Mouse (Mus musculus): ENCODE measurements at regions not wholly inside any gene's neighbourhood (a gene's known extent, or its start where the extent isn't known, plus 50 kb on each side); places are given as distances from the start of the nearest gene placed in this dataset.

DNA sequence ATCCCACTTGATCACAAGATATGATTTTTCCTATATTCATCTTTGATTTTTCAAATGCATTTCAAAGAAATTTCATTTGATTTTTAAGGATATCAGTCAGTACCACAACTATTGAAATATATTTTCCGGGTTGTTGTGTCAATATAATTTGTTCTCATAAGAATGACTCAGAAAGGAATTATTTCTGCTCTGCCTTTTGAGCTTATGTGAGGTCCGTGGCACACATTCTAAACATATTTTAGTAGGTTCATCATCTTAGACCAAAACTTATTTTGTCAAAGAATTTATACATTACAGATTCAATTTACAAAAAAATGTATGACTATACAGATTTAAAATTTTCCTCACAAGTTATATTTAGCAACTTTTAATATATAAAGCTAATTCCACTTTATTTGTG lies 119.5 kb upstream of the Ntf3 start:
- Histone ChIP-seq H3K4me3 (no peak overlapping the region), H3K27ac (no peak overlapping the region), H3K9ac (no peak overlapping the region), H3K4me2 (no peak overlapping the region), H3K36me3 (no peaks in the 10 kb centered on the region), H3K9me3 (no peaks in the 10 kb centered on the region), H3K4me1 (no peaks in the 10 kb centered on the region), H3K27me3 (no peaks in the 10 kb centered on the region)
- no peak for ATAC-seq (ENCODE audit: insufficient number of reproducible peaks, insufficient read depth, low FRiP score, low TSS enrichment, low read depth)
- 68% methylated on average over 2 of the region's 2 CpGs for WGBS

DNA sequence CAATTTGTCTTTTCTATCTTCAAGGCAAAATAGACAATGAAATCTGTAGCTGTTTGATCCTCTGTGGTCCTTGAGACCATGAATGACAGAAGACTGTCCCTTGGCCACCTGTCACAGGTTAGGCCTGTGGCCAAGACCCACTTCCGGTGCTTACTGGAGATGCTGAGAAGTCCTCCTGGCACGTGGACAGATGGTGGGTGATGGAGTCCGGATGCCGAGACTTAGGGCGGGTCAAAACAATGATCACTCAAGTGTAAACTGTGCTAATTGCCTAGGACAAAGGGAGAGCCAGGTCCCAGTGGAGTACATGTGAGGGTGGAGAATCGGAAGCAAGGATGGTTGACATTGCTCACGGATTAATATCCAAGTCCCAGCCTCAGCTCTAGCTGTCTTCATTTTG lies 117.7 kb upstream of the Ntf3 start:
- WGBS, result 82% methylated on average over 7 of the region's 7 CpGs
- H3K27ac ChIP-seq, result no peak overlapping the region
- no peaks in the 10 kb centered on the region for H3K27me3 ChIP-seq
- H3K4me1 ChIP-seq, result no peaks in the 10 kb centered on the region
- H3K4me2 ChIP-seq, result no peak overlapping the region
- H3K9ac ChIP-seq, result no peak overlapping the region
- H3K4me3 ChIP-seq, result no peak overlapping the region
- ATAC-seq (ENCODE audit: insufficient number of reproducible peaks, insufficient read depth, low FRiP score, low TSS enrichment, low read depth), result no peak
- H3K9me3 ChIP-seq, result no peaks in the 10 kb centered on the region
- H3K36me3 ChIP-seq, result no peaks in the 10 kb centered on the region

DNA sequence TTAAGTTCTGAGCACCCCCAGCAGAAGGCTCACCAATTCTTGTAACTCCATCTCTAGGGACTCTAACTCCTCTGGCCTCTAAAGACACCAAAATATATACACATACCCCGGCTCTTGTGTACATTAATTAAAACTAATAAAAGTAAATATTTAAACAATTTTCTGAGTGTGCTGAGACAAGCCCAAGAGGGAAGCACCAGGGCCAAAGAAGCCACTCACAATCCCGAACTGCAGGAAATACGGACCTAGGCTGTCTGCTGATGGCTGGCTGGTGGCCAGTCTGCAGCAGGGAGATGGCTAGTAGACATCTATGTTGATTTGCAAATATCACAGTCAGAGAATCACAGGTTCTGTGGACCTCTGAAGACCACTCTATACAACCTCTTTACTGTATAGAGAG lies 113.6 kb upstream of the Ntf3 start:
- no peak overlapping the region for H3K4me2 ChIP-seq
- ATAC-seq (ENCODE audit: insufficient number of reproducible peaks, insufficient read depth, low FRiP score, low TSS enrichment, low read depth), result no peak
- no peak overlapping the region for H3K4me3 ChIP-seq
- no peaks in the 10 kb centered on the region for H3K4me1 ChIP-seq
- no peaks in the 10 kb centered on the region for H3K36me3 ChIP-seq
- H3K27ac ChIP-seq, result no peak overlapping the region
- no peaks in the 10 kb centered on the region for H3K27me3 ChIP-seq
- 84% methylated on average over 3 of the region's 3 CpGs for WGBS
- no peaks in the 10 kb centered on the region for H3K9me3 ChIP-seq
- no peak overlapping the region for H3K9ac ChIP-seq

DNA sequence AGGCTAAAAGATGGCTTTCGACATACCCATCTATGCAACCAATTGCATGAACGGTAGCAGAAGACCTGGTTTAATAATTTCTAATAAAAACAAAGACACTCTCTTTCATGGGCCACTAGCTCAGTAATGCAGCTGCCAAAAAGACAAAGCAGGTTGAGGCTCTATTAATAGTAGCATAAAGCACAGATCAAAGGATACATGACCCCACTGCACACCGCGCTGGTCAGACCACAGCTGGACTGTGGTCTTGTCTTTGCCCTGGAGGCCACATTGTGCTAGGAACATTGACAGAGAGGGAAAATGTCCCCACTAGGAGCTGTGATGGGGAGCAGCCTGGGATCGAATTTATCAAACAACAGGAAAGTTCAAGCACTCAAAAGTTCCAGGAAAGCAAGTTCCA lies 79.3 kb upstream of the Ntf3 start:
- Histone ChIP-seq H3K9me3 (no peaks in the 10 kb centered on the region), H3K4me1 (peaks cover 6% of the 10 kb centered on the region; the same call in 1 of the 2 replicates), H3K4me3 (no peak overlapping the region), H3K27me3 (no peaks in the 10 kb centered on the region), H3K9ac (no peak overlapping the region), H3K4me2 (no peak overlapping the region), H3K27ac (no peak overlapping the region), H3K36me3 (no peaks in the 10 kb centered on the region)
- whole genome bisulfite sequencing, result 78% methylated on average over 5 of the region's 5 CpGs
- no peak for ATAC-seq (ENCODE audit: insufficient number of reproducible peaks, insufficient read depth, low FRiP score, low TSS enrichment, low read depth)

DNA sequence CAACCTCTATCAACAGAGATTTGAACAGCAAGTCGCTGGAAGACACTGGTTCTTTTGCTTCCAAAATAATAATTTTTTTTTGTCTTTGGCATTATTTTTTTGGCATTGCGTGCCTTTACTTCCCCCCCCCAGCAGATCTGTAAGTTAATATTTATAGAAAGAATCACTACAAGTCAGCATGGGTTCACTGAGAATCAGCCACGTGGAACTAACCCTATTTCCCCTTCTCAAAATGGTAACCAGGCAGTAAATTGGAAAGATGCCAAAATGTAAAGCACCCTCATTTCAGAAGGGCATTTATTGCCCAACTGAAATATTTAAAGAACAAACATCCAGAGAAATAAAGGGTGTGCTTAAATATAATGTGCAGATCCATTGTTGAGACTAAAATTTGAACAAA lies 78.7 kb upstream of the Ntf3 start:
- Histone ChIP-seq H3K27ac (no peak overlapping the region), H3K4me1 (peaks cover 6% of the 10 kb centered on the region; the same call in 1 of the 2 replicates), H3K9ac (no peak overlapping the region), H3K27me3 (no peaks in the 10 kb centered on the region), H3K4me3 (no peak overlapping the region), H3K9me3 (no peaks in the 10 kb centered on the region), H3K4me2 (no peak overlapping the region), H3K36me3 (no peaks in the 10 kb centered on the region)
- ATAC-seq (ENCODE audit: insufficient number of reproducible peaks, insufficient read depth, low FRiP score, low TSS enrichment, low read depth), result no peak
- 46% methylated on average over 3 of the region's 3 CpGs for WGBS

DNA sequence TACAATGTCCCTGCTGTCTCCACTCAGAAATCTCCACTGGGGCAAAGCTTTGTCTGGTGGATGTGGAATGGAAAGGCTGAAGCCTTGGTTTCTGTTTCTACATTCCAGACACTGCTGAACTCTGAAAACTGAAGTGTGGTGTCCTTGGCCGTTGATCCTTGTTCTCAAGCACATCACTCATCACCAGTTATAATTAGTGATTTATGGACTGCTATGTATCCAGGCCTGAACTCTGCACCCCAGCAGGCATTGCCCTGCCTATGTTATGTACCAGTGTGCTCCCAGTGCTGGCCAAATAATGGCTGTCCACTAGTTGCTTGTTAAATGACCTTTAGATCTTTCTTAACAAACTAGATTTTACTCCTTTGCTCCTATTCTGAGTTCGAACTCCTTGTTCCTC lies 75.6 kb upstream of the Ntf3 start:
- no peak overlapping the region for H3K4me2 ChIP-seq
- H3K36me3 ChIP-seq, result no peaks in the 10 kb centered on the region
- 76% methylated on average over 2 of the region's 2 CpGs for WGBS

DNA sequence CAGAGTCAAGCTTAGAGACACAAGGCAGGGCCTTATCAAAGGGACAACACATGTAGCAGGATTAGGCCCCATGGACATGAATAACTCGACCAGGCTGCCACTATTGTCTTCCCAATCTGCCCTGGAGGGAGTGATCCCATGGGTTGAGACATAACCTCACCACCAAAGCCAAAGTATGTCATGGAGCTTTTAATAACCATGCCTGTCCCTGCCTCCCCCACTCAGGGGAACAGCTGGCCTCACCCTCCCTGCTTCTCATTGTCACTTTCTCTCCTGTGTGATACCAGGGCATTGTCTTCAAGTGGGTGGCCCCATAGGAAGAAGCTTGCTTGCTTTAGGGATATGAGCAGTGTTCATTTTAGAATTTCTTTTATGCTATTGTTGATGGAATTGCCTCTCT lies 73.5 kb upstream of the Ntf3 start:
- Histone ChIP-seq H3K27ac (no peak overlapping the region), H3K36me3 (no peaks in the 10 kb centered on the region), H3K9me3 (no peaks in the 10 kb centered on the region), H3K27me3 (no peaks in the 10 kb centered on the region), H3K4me2 (no peak overlapping the region), H3K4me1 (peaks cover 4% of the 10 kb centered on the region; the same call in 1 of the 2 replicates), H3K9ac (no peak overlapping the region), H3K4me3 (no peak overlapping the region)
- WGBS, result 38% methylated on average over 1 of the region's 1 CpGs
- no peak for ATAC-seq (ENCODE audit: insufficient number of reproducible peaks, insufficient read depth, low FRiP score, low TSS enrichment, low read depth)

More for the DNA sequence above, 75.6 kb upstream of the Ntf3 start:
- ATAC-seq (ENCODE audit: insufficient number of reproducible peaks, insufficient read depth, low FRiP score, low TSS enrichment, low read depth), result no peak
- Histone ChIP-seq H3K27ac (no peak overlapping the region), H3K4me1 (peaks cover 6% of the 10 kb centered on the region; the same call in 1 of the 2 replicates), H3K4me3 (no peak overlapping the region), H3K9ac (no peak overlapping the region), H3K27me3 (no peaks in the 10 kb centered on the region), H3K9me3 (no peaks in the 10 kb centered on the region)

Data from embryonic facial prominence, embryonic 13.5 days (tissue).